ENCODE assay signal across 8 mouse cellular contexts in genomic region chr11:59809670-59810474, GRCm38 (mm10). TPM values are rescaled to one million over a fixed set of nuclear protein-coding genes. Genes with fewer than 3 reads are reported as not detected.
DNase-seq lines count a peak whose midpoint lies in the region; ATAC-seq lines count a peak whose summit lies in the region.

Flcn (minus strand) TSS chr11:59810016.

- intact Hi-C loops in gastrocnemius, postnatal 14 days (cut with DNase I; ENCODE audit: low total_unique reads) = no loop called here
- intact Hi-C loops in left cerebral cortex, postnatal 10 days (cut with DNase I) = no loop called here

- ATAC-seq in inflammation-experienced regulatory T-cells, adult 6 months = peak; percentile 82
- ATAC-seq in megakaryocyte-erythroid progenitor cell, adult 5-6 weeks (replicated peaks; ENCODE audit: low FRiP score, low TSS enrichment, poor library complexity, severe bottlenecking) = peak; percentile 84

- peak; percentile 91 for DNase-seq in adipocyte (ENCODE audit: low spot score)
- peak; percentile 91 for DNase-seq in embryo, embryonic 10 days (ENCODE audit: low spot score)
- peak; percentile 84 for DNase-seq in gastrocnemius, postnatal 14 days
- peak; percentile 68 to 90 for DNase-seq in left cerebral cortex, postnatal 10 days (ENCODE audit: extremely low spot score in 1 of 2, low spot score in 2 of 2)
- DNase-seq in right cerebral cortex, postnatal 25 days = peak; percentile 88
- DNase-seq in urinary bladder, postnatal 4 days (ENCODE audit: low spot score in 2 of 2) = peak; percentile 77 to 78

RNA-seq across cellular contexts. Expression of gene Flcn, which starts in this region (rescaled TPM):
- 10 to 100 TPM; 22.3 to 27.4 TPM for total RNA-seq in gastrocnemius, postnatal 14 days (2021)
- 10 to 100 TPM; 19.6 to 30.6 (median 23.2) TPM for polyA plus RNA-seq in inflammation-experienced regulatory T-cells, adult 6 months (2017; shearing (Covaris generic))
- 10 to 100 TPM; 34.5 to 35.6 TPM for total RNA-seq in left cerebral cortex, postnatal 10 days (2021)
- 25.4 and 31.1 TPM in 2 replicates for total RNA-seq in megakaryocyte-erythroid progenitor cell, adult 5-6 weeks (2014; fragmentation: Nextera tagmentation)
- total RNA-seq in megakaryocyte-erythroid progenitor cell, adult 5-6 weeks (2017) = 17.0 and 21.1 TPM in 2 replicates

Comparison
In these comparisons a context has a peak if more than half of its experiments do, and no peak if none do; other contexts are left out.
1. Peak in every context shown above with its lines: DNase-seq and ATAC-seq.